Mouse (Mus musculus) testis, adult 2 months (tissue): ENCODE data around the gene Defb36. TPM values are rescaled to one million over a fixed set of nuclear protein-coding genes. Genes with fewer than 3 reads are reported as not detected.

Source experiments
- H3K27ac ChIP-seq: fragments of 200-500 bp; 2 replicates; pipeline ENCODE4 v1.5.1; 2012; ENCODE audit warnings: low read depth, low read length; ENCODE audit not compliant: control insufficient read depth, insufficient read depth
- H3K27me3 ChIP-seq: fragments of 200-500 bp; 2 replicates; pipeline ENCODE4 v1.6.1; 2012; ENCODE audit warnings: mild to moderate bottlenecking, low read length, moderate library complexity; ENCODE audit not compliant: control insufficient read depth, insufficient read depth
- H3K36me3 ChIP-seq: fragments of 200-500 bp; 2 replicates; pipeline ENCODE4 v1.6.1; 2012; ENCODE audit warnings: mild to moderate bottlenecking, low read length; ENCODE audit not compliant: control insufficient read depth, insufficient read depth
- H3K4me1 ChIP-seq: fragments of 200-500 bp; 2 replicates; pipeline ENCODE4 v1.6.1; 2012; ENCODE audit warnings: low read length; ENCODE audit not compliant: control insufficient read depth, insufficient read depth
- H3K4me3 ChIP-seq: fragments of 200-500 bp; 2 replicates; pipeline ENCODE4 v1.5.1; 2012; ENCODE audit warnings: low read depth, mild to moderate bottlenecking, low read length, moderate library complexity, mixed read lengths; ENCODE audit not compliant: control insufficient read depth
- CTCF ChIP-seq: fragments of 200-500 bp; IDR thresholded peaks from 2 replicates; pipeline ENCODE4 v1.5.1; 2012; ENCODE audit warnings: low read depth, mild to moderate bottlenecking, inconsistent platforms, low read length, moderate library complexity; ENCODE audit not compliant: control insufficient read depth, insufficient read depth, insufficient replicate concordance
- POLR2A ChIP-seq: fragments of 200-500 bp; IDR thresholded peaks from 2 replicates; pipeline ENCODE4 v1.6.1; 2012; ENCODE audit warnings: low read depth, mild to moderate bottlenecking, inconsistent platforms, low read length, moderate library complexity; ENCODE audit not compliant: control insufficient read depth
- polyA plus RNA-seq: library from polyadenylated mRNA; depleted of rRNA; stranded (reverse); fragments of >200 nt; gene quantifications from 2 replicates; pipeline ENCODE4 v1.2.3, GENCODE M21; 2012

Gene Defb36
- polyA plus RNA-seq, 1 experiment: 129 TPM

GRCm38 (mm10) chr2:152580107-152580506 lies 24.0 kb upstream of the Defb36 start, which contains the start of gene Defb19:
TSS of gene Defb19 (minus strand) at chr2:152580312.
- H3K27me3 ChIP-seq: no peaks in the 10 kb centered on the region
- TF ChIP-seq CTCF (no peak), POLR2A (peak; percentile 64; the same call in 1 of the 2 replicates)
- H3K27ac ChIP-seq: peak within 1 kb of the TSS; percentile 61
- no peaks in the 10 kb centered on the region for H3K36me3 ChIP-seq
- H3K4me3 ChIP-seq: peak within 1 kb of the TSS; percentile 58
- no peaks in the 10 kb centered on the region for H3K4me1 ChIP-seq

- TF ChIP-seq CTCF (no peak), POLR2A (no peak)
- no peaks in the 10 kb centered on the region for H3K4me1 ChIP-seq
- no peaks in the 10 kb centered on the region for H3K27me3 ChIP-seq
- H3K27ac ChIP-seq: peak overlapping the region; percentile 61; the same call in 1 of the 2 replicates
- H3K4me3 ChIP-seq: no peak overlapping the region
- H3K36me3 ChIP-seq: no peaks in the 10 kb centered on the region
These were observed 23.5 kb upstream of the Defb36 start for GRCm38 (mm10) chr2:152580612-152581011.

DNA sequence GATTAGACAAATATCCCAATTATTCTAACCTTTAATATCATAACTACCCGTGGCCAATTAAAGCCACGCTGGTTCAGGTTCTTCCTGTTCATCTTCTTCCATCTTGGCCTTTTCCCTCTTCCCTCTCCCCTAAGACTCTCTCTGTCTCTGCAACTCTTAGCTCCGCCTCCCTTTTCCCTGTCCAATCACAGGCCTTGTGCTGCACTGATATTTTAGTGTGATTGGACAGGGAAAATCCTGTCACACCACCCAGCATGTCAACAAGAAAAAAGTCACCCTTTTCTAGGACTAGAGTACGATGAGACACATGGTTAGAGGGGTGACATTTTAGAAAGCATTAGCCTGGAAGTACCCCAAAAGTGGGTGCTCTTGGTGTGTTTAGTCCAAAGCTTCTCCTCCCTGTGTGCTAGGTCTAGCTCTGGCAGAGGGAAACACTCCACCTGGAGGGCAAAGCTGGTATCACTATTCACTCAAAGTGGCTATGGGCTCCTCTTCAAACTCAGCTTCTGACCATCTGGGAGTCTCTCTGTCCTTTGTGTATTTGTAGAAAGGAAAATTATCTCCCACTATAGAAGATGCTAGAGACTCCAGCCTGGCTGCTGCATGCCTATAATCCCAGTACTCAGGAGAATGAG lies 17.1 kb upstream of the Defb36 start:
- H3K4me1 ChIP-seq: peaks cover 3% of the 10 kb centered on the region
- no peaks in the 10 kb centered on the region for H3K27me3 ChIP-seq
- H3K36me3 ChIP-seq: no peaks in the 10 kb centered on the region
- peak overlapping the region; percentile 36 for H3K27ac ChIP-seq
- no peak overlapping the region for H3K4me3 ChIP-seq
- no peak for TF ChIP-seq CTCF
- TF ChIP-seq POLR2A: no peak

- Histone ChIP-seq H3K36me3 (no peaks in the 10 kb centered on the region), H3K4me1 (peaks cover 3% of the 10 kb centered on the region), H3K27ac (no peak overlapping the region), H3K27me3 (no peaks in the 10 kb centered on the region), H3K4me3 (no peak overlapping the region)
- TF ChIP-seq POLR2A (no peak), CTCF (no peak)
These were observed 15.7 kb upstream of the Defb36 start for GRCm38 (mm10) chr2:152588450-152588849.

- TF ChIP-seq CTCF: no peak
- no peak for TF ChIP-seq POLR2A
- Histone ChIP-seq H3K36me3 (no peaks in the 10 kb centered on the region), H3K27me3 (no peaks in the 10 kb centered on the region), H3K27ac (0 out of 2 replicates have a peak overlapping the region, but pooled peaks have one; percentile 26), H3K4me3 (no peak overlapping the region), H3K4me1 (peaks cover 3% of the 10 kb centered on the region)
These were observed 15.1 kb upstream of the Defb36 start for GRCm38 (mm10) chr2:152589021-152589420.

- no peak for TF ChIP-seq CTCF
- H3K36me3 ChIP-seq: no peaks in the 10 kb centered on the region
- H3K27me3 ChIP-seq: no peaks in the 10 kb centered on the region
- H3K27ac ChIP-seq: peak within 1 kb of the TSS; percentile 88
- H3K4me3 ChIP-seq: no peak within 1 kb of the TSS
- peaks cover 10% of the 10 kb centered on the region for H3K4me1 ChIP-seq
These were observed 4.8 kb upstream of the Defb36 start, which contains the start of gene Defb45 for GRCm38 (mm10) chr2:152599299-152599698. TSS of gene Defb45 (minus strand) at chr2:152599399.

- H3K27me3 ChIP-seq: no peaks in the 10 kb centered on the region
- no peak overlapping the region for H3K4me3 ChIP-seq
- H3K27ac ChIP-seq: peak overlapping the region; percentile 34; the same call in 1 of the 2 replicates
- H3K36me3 ChIP-seq: no peaks in the 10 kb centered on the region
- peaks cover 12% of the 10 kb centered on the region for H3K4me1 ChIP-seq
- no peak for TF ChIP-seq CTCF
- no peak for TF ChIP-seq POLR2A
These were observed 4.1 kb upstream of the Defb36 start for GRCm38 (mm10) chr2:152600076-152600475.
